Mouse (Mus musculus) R1 (cell line): Measurements from ENCODE around the gene Pdcd2l.

Experiments used
- DNase-seq: peaks from one replicate; pipeline ENCODE4 v3.0.0-alpha.2; 2018; ENCODE audit warnings: low read depth, low spot score

Pdcd2l gene

DNA sequence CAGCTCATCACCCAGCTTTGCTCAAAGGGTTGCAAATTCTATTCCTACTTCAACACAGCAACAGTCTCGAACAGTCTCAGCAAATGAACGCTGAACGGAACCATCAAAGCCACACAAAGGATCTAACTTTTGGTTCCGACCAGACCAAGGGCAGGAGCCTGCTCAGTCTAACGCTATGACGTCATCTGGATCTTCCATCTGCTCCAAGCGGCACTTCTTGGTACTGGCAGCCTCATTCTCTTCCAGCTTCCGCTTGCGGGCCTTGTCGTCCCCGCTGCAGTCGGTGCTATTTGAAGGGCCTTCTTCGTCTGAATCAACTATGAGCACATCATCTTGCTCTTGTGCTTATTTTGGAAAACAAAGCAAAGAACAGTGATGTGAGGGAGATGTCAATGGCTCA is 55.3 kb downstream of the Pdcd2l start:
- DNase-seq, result peak; percentile 85

GRCm38 (mm10) chr7:34139493-34139892 is 57.0 kb downstream of the Pdcd2l start:
- no peak for DNase-seq
